Mouse (Mus musculus): ENCODE data around the gene Esr2.
"Not testable (repeated sequence)": the region's sequence is repeated elsewhere in the genome, so short reads cannot be mapped to it uniquely, and the experiment has no call there.

Esr2 gene

DNA sequence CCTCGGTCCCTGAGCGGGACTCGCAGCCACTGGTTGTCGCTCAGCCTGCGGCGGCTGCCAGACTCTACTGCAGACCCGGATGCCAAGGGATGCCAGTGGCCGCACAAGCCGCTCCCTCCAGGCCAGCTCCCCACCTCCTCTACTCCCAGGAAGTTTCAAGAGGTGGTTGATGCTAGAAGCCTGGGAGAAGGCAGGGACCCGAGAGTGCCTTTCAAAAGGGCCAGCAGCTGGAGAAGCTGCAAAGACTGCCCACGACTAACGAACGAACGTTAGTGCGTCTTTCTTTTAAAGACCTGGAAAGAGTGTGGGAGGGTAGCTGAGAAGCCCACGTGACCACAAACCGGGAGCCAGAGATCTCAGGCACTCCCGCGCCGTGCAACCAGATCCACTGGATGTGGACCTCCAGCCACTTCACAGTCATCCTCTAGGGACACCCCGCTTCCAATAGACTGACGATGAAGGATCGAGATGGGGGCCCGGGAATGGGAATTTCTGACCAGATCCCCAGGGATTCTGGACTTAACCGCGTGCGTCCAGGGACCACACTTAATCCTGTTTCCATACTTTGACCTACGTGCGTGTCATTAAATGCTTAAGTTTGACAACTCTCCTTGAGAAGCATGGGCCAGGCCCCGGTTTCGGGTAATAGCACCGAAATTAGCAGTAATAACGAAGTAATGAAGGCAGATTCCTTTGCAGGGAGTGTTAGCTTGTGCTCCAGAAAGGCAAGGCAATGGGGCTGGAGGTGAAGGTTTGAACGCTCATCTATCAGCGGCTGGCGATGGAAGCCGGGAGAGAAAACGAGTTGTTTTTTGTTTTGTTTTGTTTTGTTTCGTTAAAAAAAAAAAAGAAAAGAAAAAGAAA is at the start of gene Esr2:
Esr2 (minus strand) TSS at position 260 of the 864 bp plus-strand sequence.
- peak; percentile 66 for DNase-seq

DNA sequence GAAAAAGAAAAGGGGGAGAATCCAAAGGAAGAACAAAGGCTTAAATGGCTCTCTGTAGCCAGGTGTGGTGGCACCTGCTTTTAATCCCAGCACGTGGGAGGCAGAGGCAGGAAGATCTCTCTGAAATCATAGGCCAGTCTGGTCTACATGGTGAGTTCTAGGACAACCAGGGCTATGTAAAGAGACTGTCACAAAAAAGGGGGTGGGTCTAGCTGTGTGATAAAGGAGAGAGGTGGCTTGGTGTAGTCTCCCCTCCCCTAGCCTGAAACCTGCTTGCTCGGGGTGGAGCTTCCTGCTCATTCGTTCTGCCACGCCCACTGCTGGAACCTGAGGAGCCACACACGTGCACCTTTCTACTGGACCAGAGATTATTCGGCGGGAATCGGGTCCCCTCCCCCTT is 45.0 kb upstream of the Esr2 start:
- not testable (repeated sequence) for DNase-seq

GRCm38 (mm10) chr12:76216716-76217115 is 39.7 kb upstream of the Esr2 start:
- DNase-seq, result no peak

DNA sequence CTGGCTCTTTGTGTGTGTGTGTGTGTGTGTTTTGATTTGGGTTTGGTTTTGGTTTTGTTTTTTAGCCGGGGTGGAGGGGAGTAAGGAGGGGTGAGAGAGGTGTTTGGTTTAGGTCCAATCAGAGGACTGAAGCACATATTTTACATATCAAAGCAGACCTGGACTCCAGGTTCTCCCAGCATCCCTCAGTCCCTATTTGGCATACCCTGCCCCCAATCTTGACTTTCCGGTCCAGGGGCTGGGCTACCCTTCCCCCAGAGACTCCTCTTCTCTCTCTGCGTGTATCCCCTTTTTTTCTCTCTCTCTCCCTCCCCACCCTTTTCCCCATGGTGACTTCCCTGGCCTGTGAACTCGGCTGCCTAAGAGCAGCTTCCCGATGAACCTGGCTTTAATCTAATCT is 38.1 kb upstream of the Esr2 start:
- DNase-seq, result no peak

- DNase-seq, result no peak
Observed at GRCm38 (mm10) chr12:76209429-76209974, 32.4 kb upstream of the Esr2 start.

- no peak for DNase-seq
Observed at GRCm38 (mm10) chr12:76200326-76200725, 23.3 kb upstream of the Esr2 start.

DNA sequence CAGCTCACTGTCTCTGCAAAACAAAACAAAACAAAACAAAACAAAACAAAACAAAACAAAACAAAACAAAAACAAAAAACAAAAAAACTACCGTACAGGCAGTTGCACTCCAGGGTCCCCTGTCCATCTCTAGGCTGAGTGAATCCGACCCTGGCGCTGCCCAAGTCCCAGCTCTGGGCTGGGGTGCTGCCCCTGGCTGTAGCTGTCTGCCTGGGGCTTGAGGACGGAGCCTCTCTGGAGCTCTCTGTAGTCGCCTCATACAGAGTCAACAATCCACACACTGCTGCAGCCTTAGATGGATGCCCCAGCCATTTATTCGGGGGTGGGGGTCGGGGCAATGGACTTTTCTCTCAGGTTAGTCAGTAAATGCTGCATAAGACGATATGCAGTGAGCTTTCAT is 20.0 kb upstream of the Esr2 start:
- no peak for DNase-seq

DNA sequence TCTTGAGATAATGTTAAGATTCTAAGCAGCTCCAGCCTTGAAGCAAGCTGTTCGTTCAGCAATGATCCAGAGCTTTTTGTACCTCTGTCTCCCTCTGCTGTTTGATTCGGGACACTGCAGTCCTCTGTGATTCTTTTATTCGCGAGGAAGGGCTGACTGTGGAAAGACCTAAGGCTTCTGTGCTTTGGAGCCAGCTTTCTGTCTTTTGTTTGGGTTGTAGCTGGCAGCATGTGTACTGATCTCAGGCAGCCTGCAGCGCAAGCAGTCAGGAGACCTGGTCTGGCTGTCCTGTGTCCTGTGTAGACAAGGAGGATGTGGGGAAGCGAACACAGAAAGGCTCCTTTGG is 19.6 kb upstream of the Esr2 start:
- DNase-seq, result peak; percentile 88

- peak; percentile 88 for DNase-seq
Observed at GRCm38 (mm10) chr12:76195912-76196708, 19.1 kb upstream of the Esr2 start.

- DNase-seq, result no peak
Observed at GRCm38 (mm10) chr12:76194526-76194925, 17.5 kb upstream of the Esr2 start.

DNA sequence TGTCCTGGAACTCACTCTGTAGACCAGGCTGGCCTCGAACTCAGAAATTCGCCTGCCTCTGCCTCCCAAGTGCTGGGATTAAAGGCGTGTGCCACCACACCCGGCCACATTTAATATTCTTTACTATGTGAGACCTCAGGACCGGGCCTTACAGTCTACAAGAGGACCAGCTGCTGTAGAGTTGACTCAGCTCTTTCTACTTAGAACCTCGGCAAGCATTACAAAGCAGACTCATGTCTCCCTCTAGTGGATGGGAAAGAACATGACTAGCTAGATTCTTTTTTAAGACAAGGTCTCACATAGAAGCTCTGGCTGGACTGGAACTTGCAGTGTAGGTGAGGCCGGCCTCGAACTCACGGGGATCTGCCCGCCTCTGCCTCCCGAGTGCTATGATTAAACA is 13.9 kb upstream of the Esr2 start:
- DNase-seq, result peak; percentile 88

GRCm38 (mm10) chr12:76187849-76188248 is 10.8 kb upstream of the Esr2 start:
- peak; percentile 51 for DNase-seq

GRCm38 (mm10) chr12:76186473-76186872 is 9.4 kb upstream of the Esr2 start:
- DNase-seq, result no peak

DNA sequence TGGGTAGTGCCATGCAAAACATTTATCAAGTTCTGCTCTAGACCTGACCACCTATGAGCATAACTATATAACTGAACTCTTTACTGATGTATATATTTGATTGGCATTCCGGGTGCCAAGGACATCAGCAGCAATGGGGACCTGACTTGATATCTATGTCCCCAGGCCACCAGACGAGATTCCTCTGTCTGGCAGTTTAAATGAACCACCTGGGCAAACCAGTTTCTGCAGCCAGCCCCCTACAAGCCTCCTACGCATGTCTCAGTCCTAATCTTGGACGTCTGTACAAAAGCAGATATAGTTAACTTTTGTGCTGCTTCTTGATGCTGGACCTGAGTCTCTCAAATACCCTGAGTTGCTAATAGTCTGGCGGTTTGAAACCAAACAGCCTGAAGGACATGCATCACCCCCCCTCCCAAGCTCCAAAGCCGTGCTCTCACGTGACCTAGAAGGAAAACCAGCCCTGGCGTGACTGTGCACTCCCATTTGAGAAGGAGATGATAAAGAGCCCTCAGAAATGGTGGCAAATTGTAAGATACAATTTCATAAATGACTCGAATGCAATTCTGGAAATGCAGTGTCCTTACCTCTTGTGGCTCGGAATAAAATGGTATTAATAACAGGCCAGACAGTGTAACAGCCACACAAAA is 8.2 kb upstream of the Esr2 start:
- DNase-seq, result no peak

GRCm38 (mm10) chr12:76184271-76184670 is 7.2 kb upstream of the Esr2 start:
- DNase-seq, result no peak

DNA sequence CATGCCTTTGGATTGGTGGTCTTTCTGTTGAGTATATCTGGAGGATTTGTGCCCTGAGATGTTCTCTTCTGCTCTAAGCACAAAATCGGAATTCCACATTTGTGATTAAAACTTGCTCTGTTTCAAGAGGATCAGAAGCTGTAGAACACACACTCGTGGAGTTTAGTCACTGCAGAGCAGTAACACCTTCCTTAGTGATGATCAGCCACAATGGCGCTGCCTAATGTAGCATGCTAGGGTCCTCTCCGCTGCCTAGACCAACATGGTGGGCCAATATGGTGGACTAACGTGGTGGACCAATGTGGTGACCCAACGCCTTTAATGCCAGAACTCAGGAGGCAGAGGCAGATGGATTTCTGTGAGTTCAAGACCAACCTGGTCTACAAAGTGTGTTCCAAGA is 5.8 kb upstream of the Esr2 start:
- DNase-seq, result no peak

DNA sequence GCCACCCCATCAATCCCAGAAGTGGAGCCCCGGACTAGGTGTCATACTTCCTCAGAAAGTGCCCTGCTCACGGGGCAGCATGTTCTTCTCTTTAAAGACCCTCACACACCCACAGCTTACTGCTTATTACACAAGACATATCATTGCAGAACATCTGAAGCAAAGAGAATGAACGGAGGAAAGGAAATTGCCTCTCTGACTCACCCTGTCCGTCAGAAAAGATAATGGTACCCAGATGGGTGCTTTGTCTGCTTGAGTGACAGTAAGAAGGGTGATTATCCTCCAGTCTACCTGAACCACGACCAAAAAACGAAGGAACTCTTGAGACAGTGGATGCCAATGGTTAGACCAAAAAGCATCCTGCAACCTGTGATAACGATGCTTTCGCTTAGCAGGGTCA is 4.4 kb upstream of the Esr2 start:
- no peak for DNase-seq

DNA sequence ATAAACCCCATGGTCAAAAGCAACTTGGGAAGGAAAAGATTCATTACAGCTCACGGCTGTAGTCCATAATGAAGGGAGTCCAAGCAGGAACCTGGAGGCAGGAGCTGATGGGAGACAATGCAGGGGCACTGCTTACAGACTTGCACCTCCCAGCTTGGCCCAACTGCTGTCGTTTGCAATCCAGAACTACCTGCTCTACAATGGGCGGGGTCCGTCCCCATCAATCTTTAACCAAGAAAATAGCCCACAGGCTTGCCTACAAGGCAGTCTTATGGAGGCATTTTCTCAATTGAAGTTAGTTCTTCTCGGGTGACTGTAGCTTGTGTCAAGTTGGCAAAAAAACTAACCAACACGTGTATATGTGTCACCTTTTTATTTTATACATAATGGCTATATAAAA is 3.4 kb upstream of the Esr2 start:
- no peak for DNase-seq

GRCm38 (mm10) chr12:76179527-76179926 is 2.5 kb upstream of the Esr2 start:
- no peak for DNase-seq

DNA sequence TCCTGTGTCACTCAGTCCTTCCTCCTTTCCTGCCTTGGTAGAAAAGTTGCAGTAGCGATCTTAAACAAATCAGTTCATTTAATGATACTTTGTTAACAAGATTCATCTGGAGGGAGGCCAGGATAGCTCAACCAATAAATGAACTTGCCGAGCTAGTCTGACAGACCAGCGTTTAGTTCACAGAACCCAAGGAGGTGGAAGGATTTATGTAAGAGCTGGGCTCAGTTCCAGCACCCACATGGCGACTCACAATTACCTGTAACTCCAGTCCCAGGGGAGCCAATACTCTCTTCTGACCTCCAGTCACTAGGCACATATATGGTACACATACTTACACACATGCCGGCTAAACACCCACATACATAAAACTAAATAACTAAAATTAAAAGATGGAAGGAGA is 2.0 kb upstream of the Esr2 start:
- no peak for DNase-seq

- DNase-seq, result peak; percentile 78
Observed at GRCm38 (mm10) chr12:76177864-76178518, 932 bp upstream of the Esr2 start.

DNA sequence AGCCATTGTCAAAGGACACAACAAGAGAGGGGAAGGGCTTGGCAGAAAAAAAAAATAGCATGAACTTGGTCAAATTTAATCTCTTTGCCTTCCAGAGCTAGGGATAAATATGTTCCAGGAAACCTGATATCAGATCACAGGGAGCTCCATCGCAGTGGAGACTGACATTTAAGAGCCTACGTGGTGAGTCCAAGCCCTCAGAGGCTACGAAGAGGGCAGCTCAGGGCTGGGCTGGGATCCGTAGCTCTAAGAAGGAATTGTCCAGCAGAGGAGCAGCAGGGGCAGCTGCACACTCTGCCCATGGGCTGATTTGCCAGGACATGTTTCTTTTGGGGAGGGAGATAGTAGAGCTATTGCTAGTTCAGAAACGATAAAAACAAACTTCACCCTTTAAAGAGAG is 11.4 kb downstream of the Esr2 start:
- DNase-seq, result no peak

DNA sequence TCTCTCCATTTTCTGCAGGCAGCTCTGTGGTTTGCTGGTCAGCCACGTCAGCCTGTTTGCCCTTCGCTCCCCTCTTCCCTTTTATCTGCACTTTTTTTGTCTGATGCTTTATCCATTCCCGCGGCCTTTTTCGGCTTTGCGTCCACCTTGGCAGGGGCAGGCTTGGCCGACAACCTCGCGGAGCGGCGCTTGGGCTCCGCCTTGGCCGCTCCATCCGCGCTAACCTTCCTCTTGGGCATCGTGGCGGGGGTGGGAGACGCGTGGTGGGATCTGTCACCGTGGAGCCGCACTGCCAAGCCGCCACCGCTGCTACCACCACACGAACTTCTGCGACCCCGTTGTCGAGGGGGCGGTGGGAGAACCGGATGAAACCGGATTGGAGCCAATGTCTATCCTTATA is 24.7 kb downstream of the Esr2 start:
- DNase-seq, result peak; percentile 27

Measured in retina, postnatal 1 day (tissue).